Mouse (Mus musculus) hindbrain, postnatal 0 days (tissue): ENCODE measurements around the gene Urb2. TPM values are rescaled to one million over a fixed set of nuclear protein-coding genes. Genes with fewer than 3 reads are reported as not detected.

ENCODE experiments used
- ATAC-seq: fragments of 200-750 bp; cut with Nextera tagmentation; 2 replicates; pipeline ENCODE4 v1.8.0; 2017; ENCODE audit warnings: mild to moderate bottlenecking, moderate TSS enrichment, moderate library complexity
- DNase-seq: peaks from one replicate; pipeline ENCODE4 v3.0.0-alpha.2; 2015; ENCODE audit warnings: low spot score
- H3K27ac ChIP-seq: fragments of 300-500 bp; sonication (generic); 2 replicates; pipeline ENCODE4 v1.5.1; 2014; ENCODE audit warnings: mild to moderate bottlenecking
- H3K27me3 ChIP-seq: fragments of 300-500 bp; sonication (generic); 2 replicates; pipeline ENCODE4 v1.6.1; 2014; ENCODE audit warnings: low read length, mixed read lengths; ENCODE audit not compliant: insufficient read depth
- H3K36me3 ChIP-seq: fragments of 300-500 bp; sonication (generic); 2 replicates; pipeline ENCODE4 v1.6.1; 2014; ENCODE audit warnings: low read length, mixed read lengths; ENCODE audit not compliant: insufficient read depth
- H3K4me1 ChIP-seq: fragments of 300-500 bp; sonication (generic); 2 replicates; pipeline ENCODE4 v1.6.1; 2014; ENCODE audit warnings: antibody characterized with exemption, low read length, mixed read lengths; ENCODE audit not compliant: insufficient read depth
- H3K4me2 ChIP-seq: fragments of 300-500 bp; sonication (generic); 2 replicates; pipeline ENCODE4 v1.6.1; 2014; ENCODE audit warnings: low read depth, mild to moderate bottlenecking, low read length, moderate library complexity, mixed read lengths
- H3K4me3 ChIP-seq: fragments of 300-500 bp; sonication (generic); 2 replicates; pipeline ENCODE4 v1.5.1; 2014; ENCODE audit warnings: low read length
- H3K9ac ChIP-seq: fragments of 300-500 bp; sonication (generic); replicated peaks from 2 replicates; pipeline ENCODE4 v1.6.1; 2014; ENCODE audit warnings: mild to moderate bottlenecking, low read length, moderate library complexity, mixed read lengths
- H3K9me3 ChIP-seq: fragments of 300-500 bp; sonication (generic); 2 replicates; pipeline ENCODE4 v1.6.1; 2016; ENCODE audit warnings: low read length, mixed read lengths
- CTCF ChIP-seq: IDR thresholded peaks from 2 replicates; pipeline ENCODE4 v1.5.1; 2016; ENCODE audit warnings: antibody characterized with exemption, control low read depth, low read depth
- WGBS: fragments of 180-500 bp; shearing (Covaris S2); extraction: QIAGEN DNeasy Blood & Tissue Kit; methylation state at CpG from one replicate; pipeline ENCODE4 v1.1.7; 2014; 5-methylcytosine and 5-hydroxymethylcytosine counted together
- microRNA counts: library from miRNA; unstranded; fragments of <30 nt; microRNA quantifications from one replicate; lab custom pipeline; 2015
- microRNA-seq, 2 experiments: library from miRNA; unstranded; fragments of <30 nt; microRNA quantifications; one replicate each; pipeline ENCODE4; 2016
- polyA plus RNA-seq: library from polyadenylated mRNA; unstranded; fragments of >200 nt; fragmentation: Nextera tagmentation; extraction: Ambion mirVana; gene quantifications from 2 replicates; pipeline ENCODE4 v1.2.1, GENCODE M21; 2015
- total RNA-seq: library from RNA; depleted of rRNA; stranded (reverse); fragments of >200 nt; gene quantifications from 2 replicates; pipeline ENCODE4 v1.2.3, GENCODE M21; 2014; rRNA removed

The Urb2 gene
- total and polyA plus RNA-seq, 2 experiments from 2014 or later, result 1.7 to 13.5 TPM

- no peaks in the 10 kb centered on the region for H3K4me1 ChIP-seq
- no peak overlapping the region for H3K9ac ChIP-seq
- no peaks in the 10 kb centered on the region for H3K36me3 ChIP-seq
- TF ChIP-seq CTCF, result no peak
- no peak overlapping the region for H3K4me3 ChIP-seq
- DNase-seq, result no peak
- ATAC-seq, result no peak
- H3K27me3 ChIP-seq, result no peaks in the 10 kb centered on the region
- WGBS, result 71% methylated on average over 4 of the region's 4 CpGs
- no peak overlapping the region for H3K4me2 ChIP-seq
- no peaks in the 10 kb centered on the region for H3K9me3 ChIP-seq
- H3K27ac ChIP-seq, result no peak overlapping the region
These were observed 64.4 kb downstream of the Urb2 start for GRCm38 (mm10) chr8:124085668-124086067.

GRCm38 (mm10) chr8:124088092-124088613, 66.8 kb downstream of the Urb2 start:
- Histone ChIP-seq H3K4me2 (no peak overlapping the region), H3K27me3 (no peaks in the 10 kb centered on the region), H3K9ac (no peak overlapping the region), H3K36me3 (no peaks in the 10 kb centered on the region), H3K9me3 (no peaks in the 10 kb centered on the region), H3K4me1 (no peaks in the 10 kb centered on the region), H3K4me3 (no peak overlapping the region), H3K27ac (no peak overlapping the region)
- no peak for DNase-seq
- TF ChIP-seq CTCF, result no peak
- ATAC-seq, result no peak
- WGBS, result 52% methylated on average over 11 of the region's 11 CpGs

GRCm38 (mm10) chr8:124089016-124089415, 67.7 kb downstream of the Urb2 start:
- H3K27ac ChIP-seq, result no peak overlapping the region
- no peak overlapping the region for H3K4me3 ChIP-seq
- H3K27me3 ChIP-seq, result no peaks in the 10 kb centered on the region
- no peaks in the 10 kb centered on the region for H3K9me3 ChIP-seq
- 88% methylated on average over 5 of the region's 5 CpGs for WGBS
- no peak for TF ChIP-seq CTCF
- DNase-seq (no peak), ATAC-seq (no peak)
- no peaks in the 10 kb centered on the region for H3K4me1 ChIP-seq
- no peaks in the 10 kb centered on the region for H3K36me3 ChIP-seq
- H3K4me2 ChIP-seq, result no peak overlapping the region
- H3K9ac ChIP-seq, result no peak overlapping the region

GRCm38 (mm10) chr8:124090473-124090872, 69.2 kb downstream of the Urb2 start:
- H3K4me1 ChIP-seq, result no peaks in the 10 kb centered on the region
- 92% methylated on average over 5 of the region's 5 CpGs for WGBS
- no peak overlapping the region for H3K4me2 ChIP-seq
- H3K9ac ChIP-seq, result no peak overlapping the region
- H3K4me3 ChIP-seq, result no peak overlapping the region
- no peak overlapping the region for H3K27ac ChIP-seq
- no peak for DNase-seq
- no peaks in the 10 kb centered on the region for H3K9me3 ChIP-seq
- no peaks in the 10 kb centered on the region for H3K36me3 ChIP-seq
- TF ChIP-seq CTCF, result no peak
- no peak for ATAC-seq
- H3K27me3 ChIP-seq, result no peaks in the 10 kb centered on the region

MicroRNAs encoded within 50 kb of the gene (microRNA counts, 519-probe panel; counts per million panel counts)
- microRNA mmu-miR-1967 (lab: Ali Mortazavi, UCI), result not detected

Small RNAs within 50 kb of the gene (microRNA-seq; reads per million reads assigned to microRNA genes)
- gene Mir1967, result 0 reads per million in 2 experiments

Other genes with a start within 250 kb of the Urb2 start
- 46.3 and 58.3 TPM in 2 replicates for gene Rab4a, start 215.5 kb upstream of the Urb2 start, total RNA-seq
- 94.7 and 96.8 TPM in 2 replicates for gene Rab4a, start 215.5 kb upstream of the Urb2 start, polyA plus RNA-seq
- 13.4 and 14.8 TPM in 2 replicates for gene Ccsap, start 161.3 kb upstream of the Urb2 start, total RNA-seq
- gene Ccsap, start 161.3 kb upstream of the Urb2 start, polyA plus RNA-seq, result 5.0 and 6.4 TPM in 2 replicates
- 21.2 and 139 TPM in 2 replicates for gene Acta1, start 126.8 kb upstream of the Urb2 start, total RNA-seq
- 13.9 and 15.1 TPM in 2 replicates for gene Acta1, start 126.8 kb upstream of the Urb2 start, polyA plus RNA-seq
- 23.0 and 36.3 TPM in 2 replicates for gene Nup133, start 72.2 kb upstream of the Urb2 start, total RNA-seq
- 15.4 and 21.0 TPM in 2 replicates for gene Nup133, start 72.2 kb upstream of the Urb2 start, polyA plus RNA-seq
- 39.0 and 43.2 TPM in 2 replicates for gene Abcb10, start 38.4 kb upstream of the Urb2 start, total RNA-seq
- 12.4 and 13.4 TPM in 2 replicates for gene Abcb10, start 38.4 kb upstream of the Urb2 start, polyA plus RNA-seq
- gene Taf5l, start 111 bp upstream of the Urb2 start, total RNA-seq, result 37.3 and 42.0 TPM in 2 replicates
- 20.6 and 21.7 TPM in 2 replicates for gene Taf5l, start 111 bp upstream of the Urb2 start, polyA plus RNA-seq
- gene Galnt2, start 209.9 kb downstream of the Urb2 start, total RNA-seq, result 36.5 and 77.6 TPM in 2 replicates
- 53.3 and 54.9 TPM in 2 replicates for gene Galnt2, start 209.9 kb downstream of the Urb2 start, polyA plus RNA-seq